Mouse (Mus musculus) common myeloid progenitor, adult 5-6 weeks (primary cell): ENCODE measurements around the gene 3830403N18Rik. TPM values are rescaled to one million over a fixed set of nuclear protein-coding genes. Genes with fewer than 3 reads are reported as not detected.
"Not testable (repeated sequence)": the region's sequence is repeated elsewhere in the genome, so short reads cannot be mapped to it uniquely, and the experiment has no call there.

Source experiments
- ATAC-seq: replicated peaks from 2 replicates; pipeline ENCODE4 v1.8.0; 2016; ENCODE audit warnings: low read depth, mild to moderate bottlenecking, moderate TSS enrichment, inconsistent platforms; ENCODE audit not compliant: poor library complexity, severe bottlenecking
- total RNA-seq: library from RNA; stranded (forward); fragments of 200-1000, 187-1606 nt; gene quantifications from 2 replicates; pipeline ENCODE4 v1.2.3, GENCODE M21; 2017

3830403N18Rik gene
- total RNA-seq, result 1.1 TPM in 1 of 2 replicates, not detected in the other

DNA sequence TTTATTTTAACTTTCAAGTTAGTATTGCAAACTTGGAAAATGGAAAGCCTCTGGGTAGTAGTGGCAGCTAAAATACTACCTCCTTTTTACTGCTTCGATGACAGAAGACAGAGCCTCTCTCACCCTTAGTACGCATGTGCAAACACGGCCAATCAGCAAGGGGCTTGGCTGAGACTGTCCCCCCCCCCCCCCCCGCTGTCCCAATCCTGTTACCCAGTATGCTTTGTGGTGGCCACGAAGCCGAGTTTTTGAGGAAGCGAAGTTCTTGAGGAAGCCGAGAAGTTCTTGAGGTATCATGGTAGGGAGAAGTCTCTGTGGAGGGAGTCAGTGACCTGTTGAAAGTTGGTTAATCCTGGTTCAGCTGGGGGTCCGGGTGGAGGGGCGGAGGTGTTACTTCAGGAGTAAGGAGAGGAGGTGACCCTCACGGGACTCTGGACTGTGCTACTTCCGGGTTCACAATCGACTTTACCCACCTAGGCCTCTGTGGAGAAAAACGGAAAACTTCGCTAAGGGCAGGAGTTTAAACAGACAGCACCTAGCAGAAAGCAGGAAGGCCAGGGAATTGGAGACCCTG, at the start of gene 3830403N18Rik:
3830403N18Rik (plus strand) TSS at position 237 of the 574 bp plus-strand sequence.
- ATAC-seq, result not testable (repeated sequence)

DNA sequence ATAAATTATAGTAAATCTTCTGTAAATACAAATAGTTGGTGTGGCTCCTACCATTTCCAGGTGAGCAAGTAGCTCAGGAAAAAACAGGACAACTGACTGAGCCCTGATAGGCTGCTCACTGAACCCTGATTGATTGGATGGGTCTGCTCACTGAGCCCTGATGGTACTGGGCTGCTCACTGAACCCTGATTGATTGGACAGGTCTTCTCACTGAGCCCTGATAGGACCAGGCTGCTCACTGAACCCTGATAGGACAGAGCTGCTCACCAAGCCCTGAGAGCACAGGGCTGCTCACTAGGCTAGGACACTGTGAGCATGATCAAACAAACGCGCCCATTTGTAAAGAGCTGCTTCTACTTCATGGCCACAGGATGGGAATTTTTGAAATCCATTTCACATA, 15.0 kb downstream of the 3830403N18Rik start:
- no peak for ATAC-seq

DNA sequence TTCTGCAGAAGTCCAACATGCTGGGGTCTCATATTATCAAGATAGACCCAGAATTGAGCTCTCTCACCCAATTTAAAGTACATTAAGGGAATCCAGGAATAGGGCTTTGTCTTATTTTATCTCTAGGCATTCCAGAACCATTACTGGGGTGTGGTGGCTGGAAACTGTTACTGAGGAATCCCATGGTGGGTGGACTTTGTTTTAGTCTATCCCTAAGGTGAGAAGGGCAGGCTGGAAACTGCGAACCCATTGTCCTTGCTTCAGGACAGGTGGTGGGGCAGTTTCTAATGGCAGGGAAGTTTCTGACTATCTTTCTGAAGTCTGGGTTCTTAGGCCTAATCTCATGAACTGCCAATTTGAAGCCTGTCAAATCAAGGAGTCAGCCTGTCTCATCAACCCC, 50.1 kb downstream of the 3830403N18Rik start:
- not testable (repeated sequence) for ATAC-seq

Other genes with a start within 250 kb of the 3830403N18Rik start
- gene Gm773, start 76.3 kb downstream of the 3830403N18Rik start, total RNA-seq, result not detected in 2 replicates
- gene Zfp449, start 209.8 kb downstream of the 3830403N18Rik start, total RNA-seq, result 2.4 and 3.1 TPM in 2 replicates
- gene Smim10l2a, start 238.0 kb downstream of the 3830403N18Rik start, total RNA-seq, result 2.6 and 2.8 TPM in 2 replicates